Mouse (Mus musculus): Measurements from ENCODE around the gene Rnf187. TPM values are rescaled to one million over a fixed set of nuclear protein-coding genes. Genes with fewer than 3 reads are reported as not detected.

The Rnf187 gene
- total and polyA plus RNA-seq, 3 experiments: 185 to 195 (median 188) TPM

GRCm38 (mm10) chr11:58979661-58980060 lies 40.9 kb upstream of the Rnf187 start:
- peaks cover 50% of the 10 kb centered on the region for H3K79me2 ChIP-seq (replicated peaks; ENCODE audit: control insufficient read depth, extremely low read depth, insufficient read depth, poor library complexity, severe bottlenecking)
- dilution Hi-C loops (cut with MboI; ENCODE audit: extremely low pct_ligation_motif_present, extremely low pct_unique_long_range_greater_than_20kb, low sequenced_read_pairs): no loop called here
- peak overlapping the region; percentile 64 for H3K4me2 ChIP-seq (ENCODE audit: insufficient read depth, low read depth, poor library complexity, severe bottlenecking)
- in situ Hi-C loops (cut with MboI; ENCODE audit: low pct_ligation_motif_present, low pct_unique_long_range_greater_than_20kb, low sequenced_read_pairs): no loop called here
- H3K9me3 ChIP-seq (replicated peaks; ENCODE audit: low read length): no peaks in the 10 kb centered on the region
- H3K27ac ChIP-seq (ENCODE audit: insufficient read depth, low read depth): 0 out of 2 replicates have a peak overlapping the region, but pooled peaks have one; percentile 13
- DNase-seq (ENCODE audit: extremely low read depth): no peak
- peak overlapping the region; percentile 86 for H3K9ac ChIP-seq (ENCODE audit: insufficient read depth, low read depth)
- peak overlapping the region; percentile 70 to 99 (median 96) for H3K4me3 ChIP-seq (replicated peaks in 1 of 3; ENCODE audit: low read depth in 2 of 3, low read length in 2 of 3, poor library complexity in 1 of 3)
- TF ChIP-seq ZMIZ1 (IDR thresholded peaks at IDR 0.05; ENCODE audit: low read depth, low read length) (no peak), ETS1 (conservative IDR thresholded peaks at IDR 0.05; ENCODE audit: low read depth, low read length) (no peak)
- H3K4me1 ChIP-seq (ENCODE audit: control insufficient read depth in 1 of 2, insufficient read depth in 2 of 2): peaks cover 25 to 56% of the 10 kb centered on the region in 2 experiments
- no peaks in the 10 kb centered on the region for H3K27me3 ChIP-seq (replicated peaks)
- H3K36me3 ChIP-seq (replicated peaks in 1 of 2; ENCODE audit: control insufficient read depth in 1 of 2, insufficient read depth in 1 of 2, low read length in 1 of 2): peaks cover 21 to 53% of the 10 kb centered on the region in 2 experiments

GRCm38 (mm10) chr11:58979183-58979582 lies 40.5 kb upstream of the Rnf187 start:
- TF ChIP-seq CTCF (conservative IDR thresholded peaks at IDR 0.05 in 1 of 2, IDR thresholded peaks at IDR 0.05 in 1 of 2; ENCODE audit: low read depth in 2 of 2, low read length in 2 of 2) (no peak), SIN3A (IDR thresholded peaks at IDR 0.05; ENCODE audit: low read length) (no peak), ZC3H11A (IDR thresholded peaks at IDR 0.05; ENCODE audit: low read depth, low read length) (no peak), CHD2 (IDR thresholded peaks at IDR 0.05; ENCODE audit: low read length) (no peak)
- Histone ChIP-seq H3K27ac (ENCODE audit: insufficient read depth, low read depth) (0 out of 2 replicates have a peak overlapping the region, but pooled peaks have one; percentile 13), H3K9me3 (replicated peaks; ENCODE audit: low read length) (no peaks in the 10 kb centered on the region), H3K27me3 (replicated peaks) (no peaks in the 10 kb centered on the region), H3K79me2 (replicated peaks; ENCODE audit: control insufficient read depth, extremely low read depth, insufficient read depth, poor library complexity, severe bottlenecking) (peaks cover 55% of the 10 kb centered on the region), H3K4me1 (ENCODE audit: control insufficient read depth in 1 of 2, insufficient read depth in 2 of 2) (peaks cover 25 to 56% of the 10 kb centered on the region in 2 experiments), H3K4me3 (replicated peaks in 1 of 3; ENCODE audit: low read depth in 2 of 3, low read length in 2 of 3, poor library complexity in 1 of 3) (peak overlapping the region; percentile 70 to 99 (median 96)), H3K36me3 (replicated peaks in 1 of 2; ENCODE audit: control insufficient read depth in 1 of 2, insufficient read depth in 1 of 2, low read length in 1 of 2) (peaks cover 16 to 52% of the 10 kb centered on the region in 2 experiments), H3K4me2 (ENCODE audit: insufficient read depth, low read depth, poor library complexity, severe bottlenecking) (peak overlapping the region; percentile 64), H3K9ac (ENCODE audit: insufficient read depth, low read depth) (peak overlapping the region; percentile 86)
- in situ Hi-C loops (cut with MboI; ENCODE audit: low pct_ligation_motif_present, low pct_unique_long_range_greater_than_20kb, low sequenced_read_pairs) (no loop called here), dilution Hi-C loops (cut with MboI; ENCODE audit: extremely low pct_ligation_motif_present, extremely low pct_unique_long_range_greater_than_20kb, low sequenced_read_pairs) (no loop called here)
- DNase-seq (ENCODE audit: extremely low read depth): no peak

GRCm38 (mm10) chr11:58978706-58979030 lies 40.0 kb upstream of the Rnf187 start:
- Histone ChIP-seq H3K79me2 (replicated peaks; ENCODE audit: control insufficient read depth, extremely low read depth, insufficient read depth, poor library complexity, severe bottlenecking) (peaks cover 60% of the 10 kb centered on the region), H3K9ac (ENCODE audit: insufficient read depth, low read depth) (peak overlapping the region; percentile 86), H3K36me3 (replicated peaks in 1 of 2; ENCODE audit: control insufficient read depth in 1 of 2, insufficient read depth in 1 of 2, low read length in 1 of 2) (peaks cover 11 to 51% of the 10 kb centered on the region in 2 experiments), H3K4me3 (replicated peaks in 1 of 3; ENCODE audit: low read depth in 2 of 3, low read length in 2 of 3, poor library complexity in 1 of 3) (peak overlapping the region; percentile 70 to 99 (median 96)), H3K27me3 (replicated peaks) (no peaks in the 10 kb centered on the region), H3K27ac (ENCODE audit: insufficient read depth, low read depth) (peak overlapping the region; percentile 59), H3K4me1 (ENCODE audit: control insufficient read depth in 1 of 2, insufficient read depth in 2 of 2) (peaks cover 25 to 56% of the 10 kb centered on the region in 2 experiments), H3K9me3 (replicated peaks; ENCODE audit: low read length) (no peaks in the 10 kb centered on the region), H3K4me2 (ENCODE audit: insufficient read depth, low read depth, poor library complexity, severe bottlenecking) (peak overlapping the region; percentile 64)
- no peak for DNase-seq (ENCODE audit: extremely low read depth)
- TF ChIP-seq MYC (IDR thresholded peaks at IDR 0.05; ENCODE audit: low read depth, low read length) (0 out of 2 replicates have a peak, but pooled peaks have one; percentile 35), JUND (conservative IDR thresholded peaks at IDR 0.05; ENCODE audit: low read depth, low read length) (no peak), MEF2A (IDR thresholded peaks at IDR 0.05; ENCODE audit: borderline replicate concordance, low read depth, low read length) (0 out of 2 replicates have a peak, but pooled peaks have one; percentile 16), TBP (conservative IDR thresholded peaks at IDR 0.05; ENCODE audit: low read depth, low read length) (no peak), CHD2 (IDR thresholded peaks at IDR 0.05; ENCODE audit: low read length) (no peak), BHLHE40 (IDR thresholded peaks at IDR 0.05; ENCODE audit: low read depth, low read length) (peak; percentile 45; the same call in 1 of the 2 replicates)
- dilution Hi-C loops (cut with MboI; ENCODE audit: extremely low pct_ligation_motif_present, extremely low pct_unique_long_range_greater_than_20kb, low sequenced_read_pairs) (no loop called here), in situ Hi-C loops (cut with MboI; ENCODE audit: low pct_ligation_motif_present, low pct_unique_long_range_greater_than_20kb, low sequenced_read_pairs) (no loop called here)
